Mouse (Mus musculus) duodenum, adult 2 months (tissue): Measurements from ENCODE around the gene Chrnb2. TPM values are rescaled to one million over a fixed set of nuclear protein-coding genes. Genes with fewer than 3 reads are reported as not detected.

Experiments
- polyA plus RNA-seq: library from polyadenylated mRNA; depleted of rRNA; stranded (reverse); fragments of >200 nt; gene quantifications from 2 replicates; pipeline ENCODE4 v1.2.3, GENCODE M21; 2012; ENCODE audit warnings: low replicate concordance; rRNA removed

Gene Chrnb2
- 0.62 and 1.4 TPM in 2 replicates for polyA plus RNA-seq

GRCm38 (mm10) chr3:89764119-89764724 lies at the start of gene Chrnb2:
TSS of gene Chrnb2 (minus strand) at chr3:89764632.

DNA sequence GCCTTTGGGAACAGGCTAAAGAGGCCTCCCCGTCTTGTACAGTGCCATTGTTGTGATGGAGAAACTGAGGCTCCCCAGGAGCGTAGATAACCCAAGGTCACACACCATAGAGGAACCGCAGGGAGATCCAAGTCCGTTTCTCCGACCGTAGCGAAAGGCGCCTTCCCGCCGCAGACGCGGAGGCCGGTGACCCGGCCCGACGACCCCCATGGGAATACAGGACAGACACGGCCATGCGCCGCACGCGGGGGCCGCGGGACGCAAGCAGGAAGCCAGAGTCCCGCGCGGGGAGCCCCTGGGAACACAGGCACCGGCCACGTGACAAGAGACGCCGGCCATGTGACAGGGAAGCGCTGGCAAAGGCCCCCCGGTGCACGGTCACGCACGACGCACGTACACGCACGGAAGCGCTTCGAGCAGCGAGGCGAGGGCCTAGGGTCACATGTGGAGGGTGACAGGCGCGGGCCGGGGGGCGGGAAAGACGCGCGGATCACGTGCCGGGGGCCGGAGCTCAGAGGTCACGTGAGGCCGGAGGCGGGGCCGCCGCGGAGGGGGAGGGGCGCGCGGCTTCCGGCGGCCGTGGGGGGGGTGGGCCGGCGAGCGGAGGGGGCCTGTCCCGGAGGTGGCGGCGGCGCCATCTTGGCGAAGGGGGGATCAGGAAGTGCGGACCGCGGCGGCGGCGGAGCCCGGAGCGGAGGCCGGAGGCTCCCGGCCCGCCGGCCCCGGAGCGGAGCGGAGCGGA lies 8.7 kb upstream of the Chrnb2 start, which contains the start of gene Ube2q1:
TSS of gene Ube2q1 (plus strand) at position 649 of the 742 bp plus-strand sequence.

GRCm38 (mm10) chr3:89714359-89715206 lies 49.8 kb downstream of the Chrnb2 start, which contains the start of gene Adar:
TSS of gene Adar (plus strand) at chr3:89715022.

Other genes starting within 250 kb of the Chrnb2 start
- 2.0 and 5.3 TPM in 2 replicates for gene Kcnn3, start 244.5 kb downstream of the Chrnb2 start, polyA plus RNA-seq
- 17.5 and 19.4 TPM in 2 replicates for gene Adar, start 49.6 kb downstream of the Chrnb2 start, polyA plus RNA-seq
- 17.5 and 42.1 TPM in 2 replicates for gene Ube2q1, start 9.0 kb upstream of the Chrnb2 start, polyA plus RNA-seq
- gene She, start 66.7 kb upstream of the Chrnb2 start, polyA plus RNA-seq, result 0.18 and 0.36 TPM in 2 replicates
- 2.1 and 2.4 TPM in 2 replicates for gene Il6ra, start 148.6 kb upstream of the Chrnb2 start, polyA plus RNA-seq
- gene Atp8b2, start 198.9 kb upstream of the Chrnb2 start, polyA plus RNA-seq, result 9.2 and 15.3 TPM in 2 replicates
- 17.1 and 29.1 TPM in 2 replicates for gene Hax1, start 234.1 kb upstream of the Chrnb2 start, polyA plus RNA-seq